Mouse (Mus musculus) adrenal gland, postnatal 14 days (tissue): Measurements from ENCODE around the gene Gm10392. TPM values are rescaled to one million over a fixed set of nuclear protein-coding genes. Genes with fewer than 3 reads are reported as not detected.
"Not testable (repeated sequence)": the region's sequence is repeated elsewhere in the genome, so short reads cannot be mapped to it uniquely, and the experiment has no call there.

ENCODE experiments used
- DNase-seq: peaks from one replicate; pipeline ENCODE4 v3.0.0; 2021; ENCODE audit warnings: mixed read lengths
- long read RNA-seq, 2 experiments: library from polyadenylated mRNA; stranded (forward); transcript quantifications; one replicate each; pipeline ENCODE4 v2.0.0; 2021
- total RNA-seq: library from RNA; stranded (reverse); gene quantifications from 2 replicates; pipeline ENCODE4 v1.2.3, GENCODE M21; 2021

Gene Gm10392
- total RNA-seq: not detected in 2 replicates
- long read RNA-seq, experiment 1, partial matches to known transcripts: 0 of 1 reads
- long read RNA-seq, experiment 1, other reads (novel, unspliced or antisense): 1 of 1 reads
- long read RNA-seq, experiment 2: 0 reads

GRCm38 (mm10) chr11:77519043-77519442, at the start of gene Gm10392:
Gene Gm10392, minus strand, starts transcription at chr11:77519198.
- no peak for DNase-seq

DNA sequence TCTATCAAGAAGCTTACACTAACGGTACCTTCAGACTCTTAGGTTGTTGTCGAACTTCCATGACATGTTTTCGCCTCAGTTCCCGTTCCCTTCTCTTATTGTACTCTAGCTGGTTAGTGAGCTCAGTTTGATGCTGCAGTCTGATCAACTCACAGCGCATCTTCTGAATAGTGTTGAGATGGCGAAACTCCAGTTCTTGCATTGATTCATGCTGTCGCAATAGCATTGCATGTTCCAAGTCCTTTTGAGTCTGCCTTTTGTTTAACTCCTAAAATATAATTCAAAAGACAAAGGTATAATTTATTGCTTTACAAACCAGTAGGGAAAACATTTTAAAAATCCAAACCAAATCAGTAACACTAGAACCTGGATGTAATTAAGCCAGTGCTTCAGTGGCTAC, 26.3 kb upstream of the Gm10392 start:
- peak; percentile 8 for DNase-seq

GRCm38 (mm10) chr11:77532202-77532846, 13.3 kb upstream of the Gm10392 start:
- no peak for DNase-seq

DNA sequence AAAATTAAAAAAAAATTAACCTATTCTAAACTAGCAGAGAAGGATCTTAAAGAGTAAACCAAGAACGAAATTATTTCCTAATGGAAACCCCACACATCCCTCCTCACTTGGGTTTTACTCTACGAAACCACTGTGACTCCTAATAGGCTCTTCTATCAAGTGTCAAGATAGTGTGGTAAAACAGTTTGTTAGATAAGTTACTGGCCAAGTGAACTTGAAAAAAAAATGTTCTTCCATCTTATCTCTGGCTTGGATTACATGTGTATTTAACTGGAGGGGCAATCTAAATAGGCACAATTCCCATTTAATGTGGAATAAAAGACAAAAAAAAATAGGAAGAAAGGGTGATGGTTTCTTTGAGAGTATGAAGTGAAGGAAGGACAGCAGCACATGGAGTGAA, 11.9 kb upstream of the Gm10392 start:
- no peak for DNase-seq

- no peak for DNase-seq
Measured at GRCm38 (mm10) chr11:77529644-77530043, 10.6 kb upstream of the Gm10392 start.

GRCm38 (mm10) chr11:77528420-77528819, 9.4 kb upstream of the Gm10392 start:
- DNase-seq: not testable (repeated sequence)

DNA sequence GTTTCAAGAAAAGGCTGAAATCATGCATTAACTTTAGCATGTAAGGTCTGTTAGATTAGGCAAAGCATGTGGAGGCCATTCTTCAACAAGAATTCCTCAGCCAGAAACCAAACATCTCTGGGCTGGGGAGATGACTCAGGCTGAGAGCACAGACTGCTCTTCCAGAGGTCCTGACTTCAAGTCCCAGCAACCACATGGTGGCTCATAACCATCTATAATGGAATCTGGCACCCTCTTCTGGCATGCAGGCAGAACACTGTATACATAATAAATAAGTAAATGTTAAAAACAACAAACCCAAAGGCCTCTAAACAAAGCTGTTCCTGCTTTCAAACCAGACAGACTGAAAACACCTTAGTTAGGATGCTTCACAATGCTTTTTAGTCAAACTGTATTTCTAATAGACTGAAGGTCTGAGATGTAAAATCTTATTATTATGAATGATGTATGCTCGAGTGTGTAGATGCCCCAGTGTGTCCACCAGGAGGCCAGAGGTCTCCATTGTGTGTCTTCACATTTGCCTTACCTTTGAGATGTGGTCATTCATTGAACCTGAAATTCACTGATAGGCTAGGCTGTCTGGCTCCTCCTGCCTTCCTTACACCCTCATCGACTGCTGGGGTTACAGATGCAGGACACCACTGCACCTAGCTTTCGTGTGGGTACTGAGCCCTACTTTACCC, 6.9 kb upstream of the Gm10392 start:
- DNase-seq: no peak

DNA sequence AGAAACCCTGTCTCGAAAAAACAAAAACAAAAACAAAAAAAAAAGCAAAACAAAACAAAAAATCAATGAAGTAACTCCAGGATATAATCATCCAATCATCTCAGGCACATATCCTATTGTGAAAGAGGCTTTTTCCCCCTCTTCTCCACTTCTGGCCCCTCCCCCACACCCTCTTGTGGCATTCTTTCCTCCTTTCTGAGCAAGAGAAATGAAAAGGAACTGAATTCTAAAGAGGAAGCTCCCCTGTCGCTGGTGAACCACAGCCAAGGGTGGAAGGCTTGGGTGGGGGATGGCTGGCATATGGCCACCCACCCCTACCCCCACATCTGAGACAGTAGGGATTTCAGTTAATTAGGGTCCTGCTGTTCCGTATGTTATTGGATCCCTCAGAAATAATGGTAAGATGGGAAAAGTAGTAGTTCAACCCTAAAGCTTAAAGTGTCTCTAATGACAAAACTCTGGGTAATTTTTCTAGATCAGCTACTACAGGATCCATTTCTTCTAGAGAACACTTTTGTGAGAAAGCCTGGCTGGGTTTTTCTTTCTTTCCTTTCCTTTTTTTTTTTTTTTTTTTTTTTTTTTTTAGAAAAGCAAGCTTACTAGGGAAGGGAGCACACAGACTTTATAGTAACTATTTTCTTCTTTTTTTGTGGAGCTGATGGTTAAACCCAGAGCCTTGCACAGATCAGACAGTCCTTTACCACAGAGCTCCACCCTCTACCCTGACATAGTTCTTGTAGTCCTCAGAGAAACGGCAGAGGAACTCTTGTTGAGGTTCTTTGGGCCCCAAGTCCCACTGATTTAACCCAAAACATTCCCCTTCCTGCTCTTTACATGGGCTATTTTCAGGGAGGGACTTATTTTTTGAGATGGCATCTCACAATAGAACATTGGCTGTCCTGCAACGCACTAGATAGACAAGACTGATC, 1.9 kb upstream of the Gm10392 start:
- DNase-seq: peak; percentile 45

- no peak for DNase-seq
Measured at GRCm38 (mm10) chr11:77518051-77518798, 773 bp downstream of the Gm10392 start.

- peak; percentile 55 for DNase-seq
Measured at GRCm38 (mm10) chr11:77516553-77517425, 2.2 kb downstream of the Gm10392 start.

- peak; percentile 70 for DNase-seq
Measured at GRCm38 (mm10) chr11:77515637-77516552, 3.1 kb downstream of the Gm10392 start, which contains the start of gene Trp53i13. Gene Trp53i13, minus strand, starts transcription at chr11:77515980.

DNA sequence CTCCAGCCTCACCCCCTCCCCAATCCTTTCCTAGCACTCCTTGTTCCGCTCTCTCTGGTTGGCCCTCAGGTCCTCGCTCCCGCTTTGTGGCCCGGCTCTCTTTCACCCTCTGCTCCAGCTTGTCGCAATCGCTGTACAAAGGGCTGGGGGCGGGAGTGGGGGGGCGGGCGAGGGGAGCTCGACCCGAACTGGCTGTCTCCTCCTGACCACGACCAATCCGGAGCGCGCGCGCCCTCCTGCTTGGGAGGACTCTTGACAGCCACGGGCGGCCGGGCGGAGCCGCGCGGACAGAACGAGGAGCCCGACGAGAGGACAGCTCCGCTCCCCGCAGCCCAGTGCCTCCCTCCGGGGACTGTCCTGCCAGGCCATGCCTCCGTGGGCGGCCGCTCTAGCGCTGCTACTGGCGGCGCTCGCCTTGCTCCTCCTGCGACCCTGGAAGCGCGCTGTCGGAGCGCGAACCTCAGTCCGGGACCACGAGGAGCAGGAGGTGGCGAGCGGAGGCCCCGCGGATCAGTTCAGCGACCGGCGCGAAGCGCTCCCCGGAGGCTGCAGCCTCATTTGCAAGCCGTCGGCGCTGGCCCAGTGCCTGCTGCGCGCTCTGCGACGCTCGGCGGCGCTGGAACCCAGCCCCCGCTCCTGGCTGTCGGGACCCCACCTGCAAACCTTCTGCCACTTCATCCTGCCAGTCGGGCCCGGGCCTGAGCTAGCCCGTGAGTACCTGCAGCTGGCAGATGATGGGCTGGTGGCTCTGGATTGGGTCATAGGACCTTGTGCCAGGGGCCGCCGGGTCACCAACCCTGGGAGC, 4.0 kb downstream of the Gm10392 start, which contains the start of gene Abhd15:
TSS of gene Abhd15 (plus strand) at position 290 of the 805 bp plus-strand sequence.
- peak; percentile 94 for DNase-seq

DNA sequence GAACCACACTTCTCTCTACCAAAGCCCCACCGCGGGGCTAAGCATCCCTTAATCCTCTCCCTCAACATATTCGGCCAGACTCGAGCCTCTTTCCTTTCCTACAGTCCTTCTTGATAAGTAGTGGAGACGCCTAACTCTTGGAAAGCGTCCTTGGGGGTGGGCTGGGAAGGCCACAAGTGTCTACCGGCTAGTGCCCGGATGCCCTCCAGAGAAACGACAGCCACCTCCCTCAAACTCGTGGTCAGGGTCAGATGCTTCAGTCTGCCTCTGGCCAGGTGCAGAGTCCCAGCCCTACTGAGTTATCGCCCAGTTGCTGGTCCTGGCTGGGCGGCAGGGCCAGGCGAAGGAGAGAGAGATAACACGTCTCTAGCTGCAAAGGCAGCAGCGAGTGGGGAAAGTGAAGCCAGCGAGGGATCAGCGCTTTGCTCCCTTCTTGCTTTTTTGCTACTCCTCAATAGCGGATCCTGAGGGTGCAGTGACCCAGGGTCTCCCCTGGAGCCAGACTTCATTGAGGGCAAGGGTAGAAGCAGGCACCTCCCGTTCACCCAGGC, 4.6 kb downstream of the Gm10392 start:
- peak; percentile 61 for DNase-seq

GRCm38 (mm10) chr11:77513811-77514170, 5.2 kb downstream of the Gm10392 start:
- DNase-seq: peak; percentile 31

DNA sequence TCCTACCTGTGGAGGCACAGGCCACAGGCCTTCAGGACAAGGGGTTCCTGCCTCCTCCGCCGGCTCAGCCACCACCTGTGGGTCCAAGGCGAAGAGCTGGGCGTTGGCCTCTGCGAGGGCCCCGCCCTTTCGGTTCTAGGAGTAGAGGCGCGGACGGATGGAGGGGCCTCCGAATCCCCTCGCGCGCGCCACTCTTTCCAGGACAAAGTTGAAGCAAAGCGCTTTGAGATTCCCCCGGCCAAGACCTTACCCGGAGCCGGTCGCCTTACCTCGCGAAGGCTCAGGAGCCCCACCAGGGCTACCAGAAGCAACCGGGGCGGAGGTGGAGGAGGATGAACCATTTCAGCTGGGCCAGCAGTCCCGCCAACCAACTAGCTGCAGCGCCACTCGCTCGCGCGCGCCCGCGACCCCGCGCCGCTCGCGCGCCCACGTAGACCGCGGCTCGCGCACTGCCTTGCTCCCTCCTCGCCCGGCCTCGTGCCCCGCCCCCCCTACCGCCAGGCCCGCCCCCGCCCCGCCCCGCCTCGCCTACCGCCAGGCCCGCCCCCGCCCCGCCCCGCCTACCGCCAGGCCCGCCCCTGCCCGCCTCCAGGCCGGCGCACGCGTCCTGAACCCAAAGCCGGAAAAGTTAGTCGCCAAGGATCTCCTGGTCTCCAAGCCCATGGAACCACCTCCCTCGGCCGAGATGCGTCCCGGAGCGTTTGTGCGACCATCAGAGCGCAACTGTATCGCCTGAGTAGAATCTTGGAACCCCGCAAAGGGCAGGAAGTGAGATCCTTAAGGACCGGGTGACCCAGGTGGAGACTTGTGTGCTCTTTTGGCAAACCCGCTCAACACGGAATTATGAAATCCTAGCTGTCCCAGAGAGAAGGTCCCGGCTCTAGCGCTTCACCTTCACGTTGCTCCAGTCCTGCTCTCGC, 5.8 kb downstream of the Gm10392 start:
- DNase-seq: peak; percentile 94

GRCm38 (mm10) chr11:77511336-77511735, 7.7 kb downstream of the Gm10392 start:
- DNase-seq: no peak
